Mouse (Mus musculus): Measurements from ENCODE around the gene Traf4. TPM values are rescaled to one million over a fixed set of nuclear protein-coding genes. Genes with fewer than 3 reads are reported as not detected.

Traf4 gene
- polyA plus RNA-seq, 1 experiment from 2014 or later, result 0.47 TPM

- 11% methylated on average over 16 of the region's 16 CpGs for WGBS (ENCODE audit: missing documents)
- Histone ChIP-seq H3K79me2 (ENCODE audit: inconsistent target) (no peaks in the 10 kb centered on the region), H3K36me3 (ENCODE audit: inconsistent target) (no peaks in the 10 kb centered on the region), H3K4me3 (ENCODE audit: inconsistent target) (peak overlapping the region; percentile 22; the same call in 1 of the 2 replicates), H3K27ac (no peak overlapping the region)
Measured at GRCm38 (mm10) chr11:78165761-78166109, 346 bp upstream of the Traf4 start.

- no peaks in the 10 kb centered on the region for H3K79me2 ChIP-seq (ENCODE audit: inconsistent target)
- WGBS (ENCODE audit: missing documents), result 8% methylated on average over 14 of the region's 14 CpGs
- H3K36me3 ChIP-seq (ENCODE audit: inconsistent target), result no peaks in the 10 kb centered on the region
- no peak overlapping the region for H3K4me3 ChIP-seq (ENCODE audit: inconsistent target)
- no peak overlapping the region for H3K27ac ChIP-seq
Measured at GRCm38 (mm10) chr11:78164604-78164923, 825 bp downstream of the Traf4 start.

- Histone ChIP-seq H3K36me3 (ENCODE audit: inconsistent target) (no peaks in the 10 kb centered on the region), H3K27ac (no peak overlapping the region)
- WGBS (ENCODE audit: missing documents), result 15% methylated on average over 22 of the region's 22 CpGs
Measured at GRCm38 (mm10) chr11:78163681-78164603, 1.4 kb downstream of the Traf4 start.

GRCm38 (mm10) chr11:78163045-78163444 is 2.3 kb downstream of the Traf4 start:
- WGBS (ENCODE audit: missing documents), result 77% methylated on average over 2 of the region's 2 CpGs
- Histone ChIP-seq H3K27ac (no peak overlapping the region), H3K4me3 (ENCODE audit: inconsistent target) (no peak overlapping the region), H3K36me3 (ENCODE audit: inconsistent target) (no peaks in the 10 kb centered on the region), H3K79me2 (ENCODE audit: inconsistent target) (no peaks in the 10 kb centered on the region)

More at GRCm38 (mm10) chr11:78163681-78164603, 1.4 kb downstream of the Traf4 start:
- Histone ChIP-seq H3K4me3 (ENCODE audit: inconsistent target) (no peak overlapping the region), H3K79me2 (ENCODE audit: inconsistent target) (no peaks in the 10 kb centered on the region)

GRCm38 (mm10) chr11:78162504-78162903 is 2.9 kb downstream of the Traf4 start:
- no peak overlapping the region for H3K4me3 ChIP-seq (ENCODE audit: inconsistent target)
- no peaks in the 10 kb centered on the region for H3K36me3 ChIP-seq (ENCODE audit: inconsistent target)
- 86% methylated on average over 6 of the region's 6 CpGs for WGBS (ENCODE audit: missing documents)
- H3K27ac ChIP-seq, result no peak overlapping the region
- no peaks in the 10 kb centered on the region for H3K79me2 ChIP-seq (ENCODE audit: inconsistent target)

- Histone ChIP-seq H3K36me3 (ENCODE audit: inconsistent target) (no peaks in the 10 kb centered on the region), H3K27ac (no peak overlapping the region), H3K79me2 (ENCODE audit: inconsistent target) (no peaks in the 10 kb centered on the region), H3K4me3 (ENCODE audit: inconsistent target) (no peak overlapping the region)
- 37% methylated on average over 4 of the region's 4 CpGs for WGBS (ENCODE audit: missing documents)
Measured at GRCm38 (mm10) chr11:78161968-78162367, 3.4 kb downstream of the Traf4 start.

GRCm38 (mm10) chr11:78161169-78161568 is 4.2 kb downstream of the Traf4 start:
- no peaks in the 10 kb centered on the region for H3K36me3 ChIP-seq (ENCODE audit: inconsistent target)
- 97% methylated on average over 14 of the region's 14 CpGs for WGBS (ENCODE audit: missing documents)
- no peaks in the 10 kb centered on the region for H3K79me2 ChIP-seq (ENCODE audit: inconsistent target)
- no peak overlapping the region for H3K4me3 ChIP-seq (ENCODE audit: inconsistent target)
- H3K27ac ChIP-seq, result no peak overlapping the region

GRCm38 (mm10) chr11:78160675-78161074 is 4.7 kb downstream of the Traf4 start:
- Histone ChIP-seq H3K27ac (no peak overlapping the region), H3K79me2 (ENCODE audit: inconsistent target) (no peaks in the 10 kb centered on the region), H3K36me3 (ENCODE audit: inconsistent target) (no peaks in the 10 kb centered on the region), H3K4me3 (ENCODE audit: inconsistent target) (no peak overlapping the region)
- 90% methylated on average over 3 of the region's 3 CpGs for WGBS (ENCODE audit: missing documents)

- Histone ChIP-seq H3K79me2 (ENCODE audit: inconsistent target) (no peaks in the 10 kb centered on the region), H3K36me3 (ENCODE audit: inconsistent target) (peaks cover under 1% of the 10 kb centered on the region; the same call in 1 of the 2 replicates), H3K4me3 (ENCODE audit: inconsistent target) (no peak overlapping the region), H3K27ac (no peak overlapping the region)
- WGBS (ENCODE audit: missing documents), result 94% methylated on average over 18 of the region's 18 CpGs
Measured at GRCm38 (mm10) chr11:78160171-78160570, 5.2 kb downstream of the Traf4 start.

GRCm38 (mm10) chr11:78159557-78159956 is 5.8 kb downstream of the Traf4 start:
- Histone ChIP-seq H3K27ac (no peak overlapping the region), H3K79me2 (ENCODE audit: inconsistent target) (no peaks in the 10 kb centered on the region), H3K4me3 (ENCODE audit: inconsistent target) (no peak overlapping the region), H3K36me3 (ENCODE audit: inconsistent target) (peaks cover 6% of the 10 kb centered on the region; the same call in 1 of the 2 replicates)
- 96% methylated on average over 6 of the region's 7 CpGs for WGBS (ENCODE audit: missing documents)

GRCm38 (mm10) chr11:78159096-78159495 is 6.3 kb downstream of the Traf4 start:
- 46% methylated on average over 2 of the region's 2 CpGs for WGBS (ENCODE audit: missing documents)
- H3K36me3 ChIP-seq (ENCODE audit: inconsistent target), result peaks cover 11% of the 10 kb centered on the region; the same call in 1 of the 2 replicates

GRCm38 (mm10) chr11:78156156-78156699 is 9.2 kb downstream of the Traf4 start:
- H3K4me3 ChIP-seq (ENCODE audit: inconsistent target), result no peak overlapping the region
- no peaks in the 10 kb centered on the region for H3K79me2 ChIP-seq (ENCODE audit: inconsistent target)
- H3K36me3 ChIP-seq (ENCODE audit: inconsistent target), result peaks cover 12% of the 10 kb centered on the region; the same call in 1 of the 2 replicates
- H3K27ac ChIP-seq, result no peak overlapping the region
- WGBS (ENCODE audit: missing documents), result 87% methylated on average over 6 of the region's 6 CpGs

More at GRCm38 (mm10) chr11:78159096-78159495, 6.3 kb downstream of the Traf4 start:
- Histone ChIP-seq H3K79me2 (ENCODE audit: inconsistent target) (no peaks in the 10 kb centered on the region), H3K4me3 (ENCODE audit: inconsistent target) (no peak overlapping the region), H3K27ac (no peak overlapping the region)

GRCm38 (mm10) chr11:78155674-78156073 is 9.7 kb downstream of the Traf4 start:
- H3K4me3 ChIP-seq (ENCODE audit: inconsistent target), result no peak overlapping the region
- H3K27ac ChIP-seq, result no peak overlapping the region
- H3K79me2 ChIP-seq (ENCODE audit: inconsistent target), result no peaks in the 10 kb centered on the region
- 98% methylated on average over 5 of the region's 5 CpGs for WGBS (ENCODE audit: missing documents)
- H3K36me3 ChIP-seq (ENCODE audit: inconsistent target), result peaks cover 12% of the 10 kb centered on the region; the same call in 1 of the 2 replicates

- H3K4me3 ChIP-seq (ENCODE audit: inconsistent target), result no peak overlapping the region
- 89% methylated on average over 13 of the region's 13 CpGs for WGBS (ENCODE audit: missing documents)
- no peak overlapping the region for H3K27ac ChIP-seq
- H3K79me2 ChIP-seq (ENCODE audit: inconsistent target), result no peaks in the 10 kb centered on the region
- H3K36me3 ChIP-seq (ENCODE audit: inconsistent target), result peaks cover 21% of the 10 kb centered on the region
Measured at GRCm38 (mm10) chr11:78153778-78154177, 11.6 kb downstream of the Traf4 start.
